Mouse (Mus musculus): Measurements from ENCODE around the gene Vpreb3.

GRCm38 (mm10) chr10:75942736-75943477 is at the start of gene Vpreb3:
- no peak for TF ChIP-seq CTCF (IDR thresholded peaks at IDR 0.05; ENCODE audit: low read depth)
- TF ChIP-seq EP300 (optimal IDR thresholded peaks at IDR 0.05) = no peak

All from stomach, postnatal 0 days (tissue).